Mouse (Mus musculus) stomach, embryonic 15.5 days (tissue): Measurements from ENCODE around the gene Gm11172. TPM values are rescaled to one million over a fixed set of nuclear protein-coding genes. Genes with fewer than 3 reads are reported as not detected.

Experiments
- ATAC-seq: fragments of 200-750 bp; cut with Nextera tagmentation; 2 replicates; pipeline ENCODE4 v1.8.0; 2017; ENCODE audit warnings: low read depth, moderate number of reproducible peaks, moderate TSS enrichment; ENCODE audit not compliant: insufficient read depth, low FRiP score
- H3K27ac ChIP-seq: fragments of 300-500 bp; sonication (generic); 2 replicates; pipeline ENCODE4 v1.5.1; 2015; ENCODE audit warnings: mild to moderate bottlenecking, inconsistent platforms
- H3K27me3 ChIP-seq: fragments of 300-500 bp; sonication (generic); replicated peaks from 2 replicates; pipeline ENCODE4 v1.6.1; 2015; ENCODE audit warnings: inconsistent platforms
- H3K36me3 ChIP-seq: fragments of 300-500 bp; sonication (generic); 2 replicates; pipeline ENCODE4 v1.6.1; 2015; ENCODE audit warnings: inconsistent platforms
- H3K4me1 ChIP-seq: fragments of 300-500 bp; sonication (generic); 2 replicates; pipeline ENCODE4 v1.6.1; 2015; ENCODE audit warnings: inconsistent platforms
- H3K4me2 ChIP-seq: fragments of 300-500 bp; sonication (generic); 2 replicates; pipeline ENCODE4 v1.6.1; 2015; ENCODE audit warnings: mild to moderate bottlenecking, inconsistent platforms
- H3K4me3 ChIP-seq: fragments of 300-500 bp; sonication (generic); replicated peaks from 2 replicates; pipeline ENCODE4 v1.5.1; 2015; ENCODE audit warnings: inconsistent platforms
- H3K9ac ChIP-seq: fragments of 300-500 bp; sonication (generic); 2 replicates; pipeline ENCODE4 v1.6.1; 2015; ENCODE audit warnings: inconsistent platforms
- H3K9me3 ChIP-seq: fragments of 300-500 bp; sonication (generic); 2 replicates; pipeline ENCODE4 v1.6.1; 2016; ENCODE audit warnings: inconsistent platforms
- WGBS: fragments of 180-500 bp; shearing (Covaris S2); methylation state at CpG from one replicate; pipeline ENCODE4 v1.1.7; 2015; 5-methylcytosine and 5-hydroxymethylcytosine counted together
- polyA plus RNA-seq: library from polyadenylated mRNA; unstranded; fragments of >200 nt; fragmentation: Nextera tagmentation; extraction: Ambion mirVana; gene quantifications from 2 replicates; pipeline ENCODE4 v1.2.1, GENCODE M21; 2015

Gm11172 gene
- polyA plus RNA-seq, 1 experiment from 2014 or later = not detected

DNA sequence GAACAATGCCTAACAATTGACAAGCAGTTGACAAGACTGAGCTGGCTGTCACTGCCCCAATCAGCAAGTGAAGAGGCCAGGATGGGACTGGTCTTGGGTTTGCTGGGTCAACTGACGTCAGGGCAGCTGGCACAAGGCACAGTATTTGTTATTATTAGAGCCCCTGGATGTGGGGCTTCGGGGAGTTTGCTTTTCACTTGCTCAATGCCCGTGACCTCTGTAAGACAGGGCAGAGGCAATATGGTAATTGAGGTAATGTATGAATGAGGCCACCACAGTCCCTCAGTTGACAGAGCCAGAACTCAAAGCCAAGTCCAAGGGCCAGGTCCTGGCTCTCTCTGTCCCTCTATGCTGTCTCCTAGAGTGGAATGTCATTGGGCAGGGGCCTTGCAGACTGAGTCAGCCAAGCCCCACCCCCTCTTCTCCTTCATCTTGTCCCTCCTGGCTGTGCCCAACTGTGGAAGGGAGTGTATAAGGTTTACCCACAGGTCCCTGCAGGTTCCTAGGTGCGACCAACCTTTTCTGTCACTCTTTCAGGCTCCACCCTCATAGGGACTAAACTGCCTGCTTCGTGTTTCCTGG is 35.0 kb upstream of the Gm11172 start:
- Histone ChIP-seq H3K27me3 (no peaks in the 10 kb centered on the region), H3K4me3 (no peak overlapping the region), H3K27ac (no peak overlapping the region), H3K4me1 (peaks cover 25% of the 10 kb centered on the region), H3K36me3 (no peaks in the 10 kb centered on the region), H3K4me2 (no peak overlapping the region), H3K9me3 (no peaks in the 10 kb centered on the region), H3K9ac (no peak overlapping the region)
- WGBS = 62% methylated on average over 5 of the region's 5 CpGs
- no peak for ATAC-seq

DNA sequence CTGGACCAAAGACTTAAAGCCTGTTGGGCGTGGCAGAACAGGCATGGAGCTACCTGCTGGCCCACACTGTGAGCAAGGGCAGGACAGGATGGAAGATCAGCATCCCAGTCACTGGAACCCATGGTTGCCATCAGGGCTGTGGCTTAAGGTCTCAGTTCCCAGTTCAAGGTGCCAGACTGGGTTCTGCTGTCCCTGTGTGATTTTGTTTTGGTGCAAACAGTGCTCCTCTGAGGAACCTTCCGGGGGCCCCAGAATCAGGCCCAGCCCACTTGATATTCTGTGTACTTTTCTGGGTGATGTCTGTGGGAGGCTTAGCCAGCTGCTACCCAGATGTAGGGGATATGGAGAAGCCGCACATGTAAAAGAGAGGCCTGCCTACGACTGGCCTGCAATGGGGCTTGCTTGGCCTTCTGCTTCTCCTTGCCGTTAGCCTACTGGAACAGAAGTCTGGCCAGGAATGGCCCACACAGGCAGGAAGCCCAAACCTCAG is 32.0 kb upstream of the Gm11172 start:
- Histone ChIP-seq H3K9ac (no peak overlapping the region), H3K36me3 (no peaks in the 10 kb centered on the region), H3K9me3 (no peaks in the 10 kb centered on the region), H3K4me2 (no peak overlapping the region), H3K4me3 (no peak overlapping the region), H3K4me1 (peaks cover 39% of the 10 kb centered on the region), H3K27ac (peak overlapping the region; percentile 36), H3K27me3 (no peaks in the 10 kb centered on the region)
- no peak for ATAC-seq
- 61% methylated on average over 5 of the region's 5 CpGs for whole genome bisulfite sequencing

DNA sequence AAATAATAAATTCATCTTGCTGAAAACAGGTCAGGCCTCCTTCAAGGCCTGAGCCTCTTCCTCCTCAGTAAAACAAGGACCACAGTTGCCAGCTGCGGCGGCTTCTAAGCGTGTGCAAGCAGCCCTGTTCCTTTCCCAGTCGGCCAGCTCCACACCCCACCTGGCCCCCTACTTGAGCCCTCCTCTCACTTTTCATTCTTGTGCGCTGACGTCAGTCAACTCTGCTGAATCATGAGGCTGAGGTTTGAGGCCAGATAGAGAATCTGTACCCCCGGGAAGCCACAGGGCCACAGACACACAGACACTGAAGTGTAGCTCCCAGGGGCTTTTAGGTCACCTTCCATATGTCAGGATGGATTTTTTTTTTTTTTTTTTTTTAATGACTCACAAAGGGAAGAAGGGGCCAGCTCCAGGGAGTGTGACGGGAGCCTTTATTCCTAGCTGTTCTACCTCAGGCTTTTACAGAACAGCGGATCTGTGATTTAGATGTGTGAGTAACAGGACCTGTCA is 30.8 kb upstream of the Gm11172 start:
- Histone ChIP-seq H3K27ac (peak overlapping the region; percentile 40), H3K27me3 (no peaks in the 10 kb centered on the region), H3K4me2 (peak overlapping the region; percentile 96), H3K9ac (no peak overlapping the region), H3K4me3 (no peak overlapping the region), H3K36me3 (no peaks in the 10 kb centered on the region), H3K4me1 (peaks cover 44% of the 10 kb centered on the region), H3K9me3 (no peaks in the 10 kb centered on the region)
- no peak for ATAC-seq
- WGBS = 41% methylated on average over 9 of the region's 9 CpGs

DNA sequence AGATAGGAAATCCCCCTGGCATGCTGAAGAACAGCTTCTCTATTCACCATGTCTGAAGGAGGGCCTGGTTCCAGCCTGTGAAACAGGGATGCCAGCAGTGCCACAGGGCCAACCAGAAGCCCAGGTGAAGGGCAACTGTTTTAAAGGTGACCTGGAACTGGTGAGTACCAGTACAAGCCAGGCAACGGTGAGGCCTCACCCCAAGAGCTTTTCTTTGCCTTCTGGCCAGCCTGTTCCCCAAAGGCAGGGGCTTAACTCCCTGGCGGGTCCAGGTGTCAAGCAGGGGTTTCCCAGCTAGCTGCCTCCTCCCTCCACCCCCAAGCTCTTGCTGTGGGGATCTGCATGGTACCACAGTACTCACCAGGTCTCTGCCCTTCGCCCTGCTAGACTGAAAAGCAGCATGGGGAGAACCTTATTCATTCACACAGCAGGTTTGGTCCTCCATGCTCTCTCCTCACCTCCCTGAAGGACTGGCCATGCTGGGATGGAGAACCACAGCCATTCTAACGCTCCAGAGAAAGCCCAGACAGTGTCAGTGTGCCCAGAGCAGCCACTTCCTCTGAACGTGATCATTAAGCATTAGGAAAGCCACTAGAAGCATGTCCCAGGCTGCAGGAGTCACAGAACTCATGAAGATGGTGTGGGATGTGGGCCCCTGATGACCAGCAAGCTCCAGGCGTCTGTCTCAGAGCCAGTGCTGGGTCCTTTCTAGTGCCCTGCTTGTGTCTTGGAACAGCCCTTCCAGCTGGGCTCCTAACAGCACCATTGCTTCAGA is 30.2 kb upstream of the Gm11172 start:
- ATAC-seq = no peak
- Histone ChIP-seq H3K4me2 (peak overlapping the region; percentile 96), H3K9ac (no peak overlapping the region; the same call in 1 of the 2 replicates), H3K9me3 (no peaks in the 10 kb centered on the region), H3K27ac (peak overlapping the region; percentile 40), H3K36me3 (no peaks in the 10 kb centered on the region), H3K4me1 (peaks cover 47% of the 10 kb centered on the region), H3K27me3 (no peaks in the 10 kb centered on the region), H3K4me3 (peak overlapping the region; percentile 76)
- WGBS = 38% methylated on average over 6 of the region's 6 CpGs

DNA sequence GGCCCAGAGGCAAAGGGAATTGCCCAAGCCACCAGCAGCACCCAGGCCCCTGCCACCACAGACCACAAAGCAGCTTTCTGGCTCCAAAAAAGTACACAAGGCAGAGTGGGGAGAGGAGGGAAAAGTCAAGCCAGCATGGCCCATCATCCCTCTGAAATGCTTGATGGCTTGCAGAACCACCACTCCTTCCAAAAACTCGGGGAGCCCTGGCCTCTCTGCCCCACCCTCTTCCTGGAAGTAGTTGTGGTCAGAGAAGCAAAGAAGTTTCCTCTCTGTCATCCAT is 29.6 kb upstream of the Gm11172 start:
- H3K4me2 ChIP-seq = peak overlapping the region; percentile 96
- H3K36me3 ChIP-seq = no peaks in the 10 kb centered on the region
- H3K27me3 ChIP-seq = no peaks in the 10 kb centered on the region
- H3K4me3 ChIP-seq = peak overlapping the region; percentile 76
- H3K4me1 ChIP-seq = peaks cover 47% of the 10 kb centered on the region
- H3K9ac ChIP-seq = no peak overlapping the region
- no peak for ATAC-seq
- no peak overlapping the region for H3K27ac ChIP-seq
- WGBS = 4% methylated on average over 1 of the region's 1 CpGs
- H3K9me3 ChIP-seq = no peaks in the 10 kb centered on the region

DNA sequence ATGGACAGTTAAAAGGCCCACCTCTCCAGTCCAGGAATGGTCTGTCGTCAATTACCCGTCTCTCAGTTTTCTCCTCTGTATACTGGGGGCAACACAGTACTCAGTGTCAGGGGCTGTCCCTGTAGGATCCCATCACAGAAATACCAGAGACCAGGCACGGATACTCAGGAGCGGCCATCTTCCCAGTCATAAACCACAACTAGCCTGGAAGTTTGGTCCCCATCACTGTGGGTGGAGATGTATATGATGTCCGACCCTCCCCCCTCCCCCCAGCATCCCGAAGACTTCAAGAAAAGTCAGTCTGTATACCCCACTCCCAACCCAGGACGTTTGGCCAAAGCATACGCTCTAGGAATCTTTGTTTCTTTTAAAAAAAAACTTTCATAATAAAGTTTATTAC is 29.3 kb upstream of the Gm11172 start:
- Histone ChIP-seq H3K9me3 (no peaks in the 10 kb centered on the region), H3K4me2 (peak overlapping the region; percentile 96), H3K36me3 (no peaks in the 10 kb centered on the region), H3K27ac (no peak overlapping the region), H3K4me1 (peaks cover 47% of the 10 kb centered on the region), H3K4me3 (peak overlapping the region; percentile 76), H3K9ac (no peak overlapping the region), H3K27me3 (no peaks in the 10 kb centered on the region)
- no peak for ATAC-seq
- 40% methylated on average over 8 of the region's 8 CpGs for WGBS

DNA sequence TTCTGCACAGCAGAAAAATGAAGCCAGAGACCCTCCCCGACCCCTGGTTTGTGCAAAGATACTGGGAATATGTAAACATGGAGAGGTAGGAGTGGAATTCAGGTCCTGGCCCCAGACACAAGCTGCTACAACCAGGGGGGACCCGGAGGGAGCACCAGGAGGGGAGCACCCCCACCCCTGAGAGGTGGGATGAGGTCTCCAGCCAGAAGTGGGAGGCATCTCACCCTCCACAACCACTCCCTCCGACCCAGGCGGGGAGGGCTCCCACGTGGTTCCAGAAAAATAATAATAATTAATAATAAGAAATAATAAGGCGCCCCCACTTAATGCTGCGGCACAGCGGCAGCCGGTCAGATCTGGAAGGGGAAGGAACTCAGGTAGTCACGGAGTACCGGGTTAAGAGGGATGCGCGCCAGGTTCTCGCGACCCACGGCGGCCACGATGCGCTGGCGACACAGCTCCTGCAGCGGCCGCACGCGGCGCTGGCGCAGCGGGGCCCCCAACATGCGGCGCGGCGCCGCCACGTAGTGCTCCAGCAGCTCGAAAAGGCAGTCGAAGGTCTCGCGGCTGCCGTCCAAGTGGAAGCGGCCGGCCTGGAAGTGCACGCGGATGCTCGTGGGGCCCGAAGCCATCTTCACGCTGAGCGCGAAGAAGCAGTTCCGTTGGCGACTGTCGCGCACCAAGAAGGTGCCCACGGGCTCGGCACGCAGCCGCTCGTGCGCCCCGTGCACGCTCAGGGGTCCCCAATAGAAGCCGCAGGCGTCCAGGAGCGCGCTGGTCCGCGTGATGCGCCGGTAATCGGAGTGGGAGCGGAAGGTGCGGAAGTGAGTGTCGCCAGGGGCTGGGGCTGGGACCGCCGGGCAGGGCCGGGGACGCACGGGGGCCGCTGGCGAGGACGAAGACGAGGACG is 28.6 kb upstream of the Gm11172 start:
- WGBS = 2% methylated on average over 81 of the region's 81 CpGs
- H3K4me3 ChIP-seq = peak overlapping the region; percentile 76
- ATAC-seq = no peak

DNA sequence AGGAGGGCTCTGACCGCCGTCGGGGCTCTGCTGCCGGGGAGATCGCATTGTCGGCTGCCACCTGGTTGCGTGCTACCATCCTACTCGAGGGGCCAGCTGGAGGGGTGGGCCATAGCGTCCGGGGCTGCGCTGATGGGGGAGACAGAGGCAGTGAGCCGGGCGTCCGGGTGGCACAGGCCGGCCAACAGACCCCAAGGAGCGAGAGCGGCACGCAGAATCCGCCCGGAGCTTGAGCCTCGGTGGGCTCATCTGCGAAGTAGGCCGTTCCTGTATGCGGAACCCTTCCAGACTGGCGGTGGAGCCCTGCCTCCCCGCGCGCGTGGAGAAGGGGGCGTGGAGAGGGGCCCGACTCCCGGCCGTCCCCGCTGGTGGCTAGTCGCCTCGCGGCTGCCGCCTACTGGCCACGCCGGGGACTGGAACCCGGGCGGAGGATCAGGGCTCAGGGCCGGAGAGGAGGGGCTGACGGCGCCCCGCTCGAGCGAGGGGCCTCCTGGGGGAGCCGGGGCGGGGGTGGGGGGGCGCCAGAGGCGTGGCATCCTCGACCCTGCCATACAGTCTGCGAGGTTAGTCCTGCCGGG is 27.8 kb upstream of the Gm11172 start:
- peak overlapping the region; percentile 76 for H3K4me3 ChIP-seq
- H3K36me3 ChIP-seq = no peaks in the 10 kb centered on the region
- H3K27ac ChIP-seq = peak overlapping the region; percentile 100
- ATAC-seq = peak; percentile 65
- no peaks in the 10 kb centered on the region for H3K27me3 ChIP-seq
- H3K4me2 ChIP-seq = peak overlapping the region; percentile 96
- H3K9ac ChIP-seq = peak overlapping the region; percentile 66
- WGBS = 0% methylated on average over 47 of the region's 55 CpGs
- peaks cover 47% of the 10 kb centered on the region for H3K4me1 ChIP-seq
- no peaks in the 10 kb centered on the region for H3K9me3 ChIP-seq

More for the DNA sequence above, 28.6 kb upstream of the Gm11172 start:
- no peaks in the 10 kb centered on the region for H3K9me3 ChIP-seq
- H3K27me3 ChIP-seq = no peaks in the 10 kb centered on the region
- H3K27ac ChIP-seq = peak overlapping the region; percentile 100
- no peaks in the 10 kb centered on the region for H3K36me3 ChIP-seq
- peaks cover 47% of the 10 kb centered on the region for H3K4me1 ChIP-seq
- peak overlapping the region; percentile 96 for H3K4me2 ChIP-seq
- H3K9ac ChIP-seq = peak overlapping the region; percentile 66

DNA sequence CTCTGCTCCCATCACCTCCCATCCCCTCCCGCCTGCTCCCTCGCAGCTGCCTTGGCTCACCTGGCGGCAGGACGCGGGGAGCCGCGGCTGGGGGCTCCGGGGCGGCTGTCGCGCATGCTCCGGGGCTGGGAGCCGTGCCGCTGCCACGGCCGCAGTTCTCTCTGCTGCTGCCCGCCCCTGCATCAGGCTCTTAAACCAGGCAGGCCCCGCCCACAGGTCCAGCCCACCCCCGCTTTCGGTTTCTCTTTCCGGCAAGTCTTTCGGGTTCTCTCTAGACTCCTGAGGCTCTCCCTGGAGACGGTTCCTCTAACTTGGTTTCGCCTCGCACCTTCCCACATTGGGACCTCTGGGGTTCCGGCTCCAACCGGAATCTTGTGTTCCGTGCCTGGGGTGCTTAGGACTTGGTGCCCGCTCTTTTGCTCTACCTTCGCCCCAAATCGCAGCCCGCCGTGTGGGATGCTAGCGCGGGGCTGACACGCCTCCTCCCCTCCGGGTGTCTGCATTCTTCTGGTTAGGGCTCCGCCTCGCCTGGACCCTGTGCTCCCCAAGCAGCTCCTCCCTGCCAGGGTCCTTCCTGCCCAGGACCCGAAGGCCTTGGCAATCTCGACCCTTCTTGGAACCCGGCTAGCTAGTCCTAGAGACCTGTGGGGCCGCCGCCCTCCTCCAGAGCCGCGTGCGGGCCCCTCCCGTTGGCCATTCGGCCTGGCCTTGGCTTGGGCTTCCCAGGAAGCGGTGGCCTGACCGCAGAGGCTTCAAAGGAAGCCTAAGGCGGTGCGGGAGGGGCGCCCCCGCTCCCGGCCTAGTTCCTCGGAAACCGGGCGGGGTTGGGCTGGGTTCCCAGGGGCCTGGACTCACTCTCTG is 27.1 kb upstream of the Gm11172 start, which contains the start of gene Socs1:
TSS of gene Socs1 (minus strand) at position 166 of the 861 bp plus-strand sequence.
- H3K4me1 ChIP-seq = peaks cover 41% of the 10 kb centered on the region
- peak within 1 kb of the TSS; percentile 96 for H3K4me2 ChIP-seq
- H3K9me3 ChIP-seq = no peaks in the 10 kb centered on the region
- WGBS = under 1% methylated on average over 51 of the region's 59 CpGs
- H3K36me3 ChIP-seq = no peaks in the 10 kb centered on the region
- peak within 1 kb of the TSS; percentile 66 for H3K9ac ChIP-seq
- H3K4me3 ChIP-seq = peak within 1 kb of the TSS; percentile 76
- H3K27ac ChIP-seq = peak within 1 kb of the TSS; percentile 100
- no peaks in the 10 kb centered on the region for H3K27me3 ChIP-seq
- peak; percentile 81 for ATAC-seq

DNA sequence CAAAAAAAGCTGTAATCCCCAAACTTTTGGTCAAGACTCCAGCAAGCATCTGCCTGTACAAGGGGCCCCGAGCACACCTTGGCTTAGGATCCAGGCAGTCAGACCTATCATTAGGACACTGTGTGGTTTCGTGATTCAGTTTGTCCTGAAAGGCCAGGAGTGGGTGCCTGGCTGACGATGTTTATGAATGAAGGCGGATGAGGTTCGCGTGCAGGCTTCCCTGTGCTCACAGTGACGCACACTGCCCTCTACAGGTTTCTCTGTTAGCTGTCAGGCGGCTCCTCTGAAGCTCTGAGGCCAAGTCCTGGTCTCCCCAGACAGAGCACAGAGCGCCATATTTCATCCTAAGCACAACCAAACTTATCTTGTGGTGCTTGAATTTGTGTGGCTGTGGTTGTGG is 26.4 kb upstream of the Gm11172 start:
- WGBS = 1% methylated on average over 9 of the region's 9 CpGs
- H3K9ac ChIP-seq = peak overlapping the region; percentile 66; the same call in 1 of the 2 replicates
- peak; percentile 41 for ATAC-seq
- H3K4me1 ChIP-seq = peaks cover 36% of the 10 kb centered on the region
- H3K9me3 ChIP-seq = no peaks in the 10 kb centered on the region
- no peaks in the 10 kb centered on the region for H3K27me3 ChIP-seq
- H3K27ac ChIP-seq = peak overlapping the region; percentile 100
- H3K4me3 ChIP-seq = peak overlapping the region; percentile 76
- H3K36me3 ChIP-seq = no peaks in the 10 kb centered on the region
- H3K4me2 ChIP-seq = peak overlapping the region; percentile 96
